Mouse (Mus musculus): ENCODE measurements at regions not wholly inside any gene's neighbourhood (a gene's known extent, or its start where the extent isn't known, plus 50 kb on each side); places are given as distances from the start of the nearest gene placed in this dataset.

DNA sequence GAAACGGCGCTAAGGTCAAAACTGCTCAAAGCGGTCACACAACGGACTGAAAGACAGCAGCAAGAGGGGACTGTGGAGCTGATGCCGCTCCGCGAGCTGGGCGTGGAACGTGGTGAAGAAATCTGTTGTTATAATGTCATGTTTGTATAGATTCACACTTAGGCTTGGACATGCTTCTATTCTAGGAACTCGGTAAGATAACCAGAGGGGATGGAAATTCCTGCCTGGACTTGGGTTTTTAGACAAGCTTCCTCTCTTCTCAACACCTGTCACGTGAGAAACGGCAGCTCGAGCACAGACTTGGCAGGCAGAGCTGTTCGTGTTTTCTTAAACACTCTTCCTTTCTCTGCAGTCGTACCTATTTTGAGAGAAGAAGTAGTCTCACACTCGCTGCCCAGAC is 307.5 kb downstream of the Ndfip2 start:
- H3K4me3 ChIP-seq (replicated peaks; ENCODE audit: low read length), result no peak overlapping the region
- H3K36me3 ChIP-seq (ENCODE audit: control insufficient read depth, insufficient read depth, low read length), result no peaks in the 10 kb centered on the region
- ATAC-seq (ENCODE audit: low FRiP score, low read depth), result no peak
- no peak overlapping the region for H3K27ac ChIP-seq (replicated peaks; ENCODE audit: low read depth, low read length)
- WGBS, result 76% methylated on average over 16 of the region's 16 CpGs
- DNase-seq (ENCODE audit: low spot score), result no peak
- no peaks in the 10 kb centered on the region for H3K27me3 ChIP-seq (ENCODE audit: control insufficient read depth, insufficient read depth, low read length)
- no peaks in the 10 kb centered on the region for H3K9me3 ChIP-seq (ENCODE audit: control insufficient read depth, low read length)
- TF ChIP-seq POLR2A (IDR thresholded peaks at IDR 0.05; ENCODE audit: borderline replicate concordance, extremely low read depth, insufficient read depth, insufficient read length), result no peak
- H3K4me1 ChIP-seq (ENCODE audit: control insufficient read depth, insufficient read depth, low read length), result 0 out of 2 replicates have a peak, but pooled peaks cover under 1% of the 10 kb centered on the region
- H3K9ac ChIP-seq (ENCODE audit: low read depth, low read length, severe bottlenecking), result no peak overlapping the region
- H3K4me2 ChIP-seq (replicated peaks; ENCODE audit: low read depth, low read length, severe bottlenecking), result no peak overlapping the region; the same call in 1 of the 2 replicates

DNA sequence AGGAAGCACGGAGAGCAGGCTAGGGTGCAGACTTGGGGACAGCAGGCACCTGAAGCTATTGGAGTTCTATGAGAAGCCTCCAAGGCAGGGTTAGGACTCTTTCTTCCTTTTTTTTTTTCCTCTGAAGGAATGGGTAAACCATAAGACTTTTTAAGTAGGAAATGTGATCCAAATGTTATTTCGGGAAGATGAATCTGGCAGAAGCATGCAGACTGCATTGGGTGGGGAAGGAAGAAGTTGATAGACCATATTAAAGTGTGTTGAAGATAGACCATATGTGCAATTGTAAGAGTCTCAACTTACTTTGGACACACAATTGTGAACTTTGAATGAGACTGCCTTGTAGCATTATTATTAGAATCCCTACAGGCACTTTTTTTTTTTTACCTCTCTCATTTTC is 304.5 kb downstream of the Ndfip2 start:
- no peak for TF ChIP-seq POLR2A (IDR thresholded peaks at IDR 0.05; ENCODE audit: borderline replicate concordance, extremely low read depth, insufficient read depth, insufficient read length)
- no peak overlapping the region for H3K27ac ChIP-seq (replicated peaks; ENCODE audit: low read depth, low read length)
- no peak overlapping the region for H3K4me3 ChIP-seq (replicated peaks; ENCODE audit: low read length)
- H3K9ac ChIP-seq (ENCODE audit: low read depth, low read length, severe bottlenecking), result no peak overlapping the region
- H3K9me3 ChIP-seq (ENCODE audit: control insufficient read depth, low read length), result no peaks in the 10 kb centered on the region
- WGBS, result 77% methylated on average over 2 of the region's 2 CpGs
- ATAC-seq (ENCODE audit: low FRiP score, low read depth) (no peak), DNase-seq (ENCODE audit: low spot score) (no peak)
- H3K27me3 ChIP-seq (ENCODE audit: control insufficient read depth, insufficient read depth, low read length), result no peaks in the 10 kb centered on the region
- no peaks in the 10 kb centered on the region for H3K36me3 ChIP-seq (ENCODE audit: control insufficient read depth, insufficient read depth, low read length)
- H3K4me2 ChIP-seq (replicated peaks; ENCODE audit: low read depth, low read length, severe bottlenecking), result no peak overlapping the region
- 0 out of 2 replicates have a peak, but pooled peaks cover 4% of the 10 kb centered on the region for H3K4me1 ChIP-seq (ENCODE audit: control insufficient read depth, insufficient read depth, low read length)

DNA sequence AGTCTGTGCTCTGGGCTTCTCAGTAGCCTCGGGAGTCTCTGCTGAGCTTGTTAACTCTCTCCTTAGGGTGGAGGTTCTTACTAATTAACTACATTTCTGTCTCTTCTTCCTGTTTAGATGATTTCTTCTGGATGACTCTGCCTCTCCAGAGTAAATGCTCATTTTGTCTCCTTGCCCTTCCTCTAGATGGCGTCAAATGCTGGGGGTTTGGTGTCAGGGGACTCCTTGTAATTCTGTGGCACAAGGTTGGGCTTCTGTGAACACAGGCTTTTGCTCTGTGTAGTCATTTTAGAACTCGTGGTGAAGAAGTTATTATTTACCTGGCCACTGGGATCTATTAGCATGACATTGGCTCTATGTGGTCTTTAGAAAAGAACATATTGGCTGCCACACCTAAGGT is 298.4 kb downstream of the Ndfip2 start:
- ATAC-seq (ENCODE audit: low FRiP score, low read depth) (no peak), DNase-seq (ENCODE audit: low spot score) (no peak)
- no peaks in the 10 kb centered on the region for H3K36me3 ChIP-seq (ENCODE audit: control insufficient read depth, insufficient read depth, low read length)
- no peak overlapping the region for H3K4me2 ChIP-seq (replicated peaks; ENCODE audit: low read depth, low read length, severe bottlenecking)
- no peaks in the 10 kb centered on the region for H3K27me3 ChIP-seq (ENCODE audit: control insufficient read depth, insufficient read depth, low read length)
- H3K9me3 ChIP-seq (ENCODE audit: control insufficient read depth, low read length), result no peaks in the 10 kb centered on the region
- TF ChIP-seq POLR2A (IDR thresholded peaks at IDR 0.05; ENCODE audit: borderline replicate concordance, extremely low read depth, insufficient read depth, insufficient read length), result no peak
- WGBS, result 66% methylated on average over 3 of the region's 3 CpGs
- H3K27ac ChIP-seq (replicated peaks; ENCODE audit: low read depth, low read length), result no peak overlapping the region
- H3K9ac ChIP-seq (ENCODE audit: low read depth, low read length, severe bottlenecking), result no peak overlapping the region
- H3K4me3 ChIP-seq (replicated peaks; ENCODE audit: low read length), result no peak overlapping the region
- 0 out of 2 replicates have a peak, but pooled peaks cover 4% of the 10 kb centered on the region for H3K4me1 ChIP-seq (ENCODE audit: control insufficient read depth, insufficient read depth, low read length)

DNA sequence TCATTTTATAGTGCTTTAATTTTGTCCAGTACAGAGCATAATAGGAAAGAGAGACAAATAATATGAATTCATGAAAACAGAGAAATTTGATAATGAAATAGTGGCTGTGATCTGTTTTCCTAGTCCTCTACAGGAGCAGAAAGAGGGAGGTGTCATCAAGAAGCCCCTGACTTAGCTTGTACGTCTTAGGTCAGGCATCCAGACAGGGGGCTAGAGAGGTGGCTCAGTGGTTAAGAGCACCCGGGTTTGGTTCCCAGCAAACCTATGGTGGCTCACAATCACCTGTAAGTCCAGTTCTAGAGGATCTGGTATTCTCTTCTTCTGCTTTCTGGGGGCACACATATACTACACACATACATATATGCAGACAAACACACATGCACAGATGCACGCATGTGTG is 285.7 kb downstream of the Ndfip2 start:
- no peak for ATAC-seq (ENCODE audit: low FRiP score, low read depth)

DNA sequence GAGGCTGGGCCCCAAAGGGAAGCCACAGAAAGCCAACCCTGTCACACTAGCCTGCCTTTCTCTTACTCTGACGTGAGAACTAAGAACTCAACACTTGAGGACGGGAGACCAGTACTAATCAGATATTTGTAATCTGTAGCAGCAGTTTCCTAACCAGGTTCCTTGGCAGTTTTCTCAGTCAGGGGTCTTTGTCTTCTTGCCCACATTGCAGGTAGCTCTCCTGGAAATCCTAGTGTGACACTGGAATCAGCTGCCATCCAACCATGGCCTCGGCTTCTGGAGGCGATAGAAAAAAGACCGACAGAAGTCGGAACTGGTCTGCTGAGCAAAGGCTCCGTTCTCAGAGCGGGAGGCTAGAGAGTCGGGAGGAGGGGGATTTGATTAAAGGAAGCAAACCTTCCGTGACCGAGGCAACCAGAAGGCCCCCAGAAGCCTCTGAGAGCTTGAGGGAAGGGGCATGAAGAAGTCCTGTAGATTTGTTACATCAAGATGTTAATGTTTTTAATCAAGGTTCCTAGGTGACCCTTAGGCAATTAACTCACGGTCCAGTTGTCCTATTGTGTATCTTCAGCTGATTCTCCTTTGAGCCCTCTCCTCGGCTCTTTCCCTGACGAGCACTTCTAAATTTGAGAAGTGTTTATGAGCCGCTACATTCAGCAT is 284.2 kb downstream of the Ndfip2 start:
- H3K36me3 ChIP-seq (ENCODE audit: control insufficient read depth, insufficient read depth, low read length), result no peaks in the 10 kb centered on the region
- no peak overlapping the region for H3K4me3 ChIP-seq (replicated peaks; ENCODE audit: low read length)
- H3K4me2 ChIP-seq (replicated peaks; ENCODE audit: low read depth, low read length, severe bottlenecking), result peak overlapping the region; percentile 23
- DNase-seq (ENCODE audit: low spot score) (no peak), ATAC-seq (ENCODE audit: low FRiP score, low read depth) (no peak)
- H3K4me1 ChIP-seq (ENCODE audit: control insufficient read depth, insufficient read depth, low read length), result no peaks in the 10 kb centered on the region
- no peak overlapping the region for H3K9ac ChIP-seq (ENCODE audit: low read depth, low read length, severe bottlenecking)
- no peaks in the 10 kb centered on the region for H3K27me3 ChIP-seq (ENCODE audit: control insufficient read depth, insufficient read depth, low read length)
- H3K27ac ChIP-seq (replicated peaks; ENCODE audit: low read depth, low read length), result no peak overlapping the region
- no peaks in the 10 kb centered on the region for H3K9me3 ChIP-seq (ENCODE audit: control insufficient read depth, low read length)
- TF ChIP-seq POLR2A (IDR thresholded peaks at IDR 0.05; ENCODE audit: borderline replicate concordance, extremely low read depth, insufficient read depth, insufficient read length), result no peak
- 25% methylated on average over 15 of the region's 15 CpGs for WGBS

More for the DNA sequence above, 285.7 kb downstream of the Ndfip2 start:
- WGBS, result 92% methylated on average over 3 of the region's 3 CpGs
- H3K4me1 ChIP-seq (ENCODE audit: control insufficient read depth, insufficient read depth, low read length), result no peaks in the 10 kb centered on the region
- DNase-seq (ENCODE audit: low spot score), result no peak
- H3K9me3 ChIP-seq (ENCODE audit: control insufficient read depth, low read length), result no peaks in the 10 kb centered on the region
- H3K9ac ChIP-seq (ENCODE audit: low read depth, low read length, severe bottlenecking), result no peak overlapping the region
- no peak overlapping the region for H3K27ac ChIP-seq (replicated peaks; ENCODE audit: low read depth, low read length)
- H3K4me3 ChIP-seq (replicated peaks; ENCODE audit: low read length), result no peak overlapping the region
- TF ChIP-seq POLR2A (IDR thresholded peaks at IDR 0.05; ENCODE audit: borderline replicate concordance, extremely low read depth, insufficient read depth, insufficient read length), result no peak
- no peak overlapping the region for H3K4me2 ChIP-seq (replicated peaks; ENCODE audit: low read depth, low read length, severe bottlenecking)
- no peaks in the 10 kb centered on the region for H3K36me3 ChIP-seq (ENCODE audit: control insufficient read depth, insufficient read depth, low read length)
- H3K27me3 ChIP-seq (ENCODE audit: control insufficient read depth, insufficient read depth, low read length), result no peaks in the 10 kb centered on the region
